Mouse (Mus musculus) liver, embryonic 11.5 days (tissue): ENCODE measurements at regions not wholly inside any gene's neighbourhood (a gene's known extent, or its start where the extent isn't known, plus 50 kb on each side); places are given as distances from the start of the nearest gene placed in this dataset.

Experiments
- ATAC-seq: fragments of 200-750 bp; cut with Nextera tagmentation; replicated peaks from 2 replicates; pipeline ENCODE4 v1.8.0; 2017; ENCODE audit warnings: moderate number of reproducible peaks, mild to moderate bottlenecking, moderate TSS enrichment, moderate library complexity; ENCODE audit not compliant: low FRiP score
- DNase-seq: peaks from one replicate; pipeline ENCODE4 v3.0.0-alpha.2; 2017; ENCODE audit warnings: low spot score
- H3K27ac ChIP-seq: fragments of 300-500 bp; sonication (generic); 2 replicates; pipeline ENCODE4 v1.5.1; 2014; ENCODE audit warnings: mild to moderate bottlenecking, low read depth, low read length, control low read depth
- H3K27me3 ChIP-seq: fragments of 300-500 bp; sonication (generic); replicated peaks from 2 replicates; pipeline ENCODE4 v1.6.1; 2014; ENCODE audit warnings: low read length, mixed read lengths; ENCODE audit not compliant: control insufficient read depth, insufficient read depth
- H3K36me3 ChIP-seq: fragments of 300-500 bp; sonication (generic); 2 replicates; pipeline ENCODE4 v1.6.1; 2014; ENCODE audit warnings: mild to moderate bottlenecking, low read length, moderate library complexity, mixed read lengths; ENCODE audit not compliant: control insufficient read depth, insufficient read depth
- H3K4me1 ChIP-seq: fragments of 300-500 bp; sonication (generic); replicated peaks from 2 replicates; pipeline ENCODE4 v1.6.1; 2014; ENCODE audit warnings: low read length, mixed read lengths; ENCODE audit not compliant: control insufficient read depth, insufficient read depth
- H3K4me2 ChIP-seq: fragments of 300-500 bp; sonication (generic); 2 replicates; pipeline ENCODE4 v1.6.1; 2014; ENCODE audit warnings: mild to moderate bottlenecking, control low read depth, moderate library complexity
- H3K4me3 ChIP-seq: fragments of 300-500 bp; sonication (generic); 2 replicates; pipeline ENCODE4 v1.5.1; 2014; ENCODE audit warnings: low read depth, low read length, control low read depth
- H3K9ac ChIP-seq: fragments of 300-500 bp; sonication (generic); 2 replicates; pipeline ENCODE4 v1.6.1; 2014; ENCODE audit warnings: low read depth, low read length, control low read depth
- H3K9me3 ChIP-seq: fragments of 300-500 bp; sonication (generic); 2 replicates; pipeline ENCODE4 v1.6.1; 2016; ENCODE audit warnings: low read length, inconsistent platforms, mixed read lengths; ENCODE audit not compliant: control insufficient read depth
- WGBS: fragments of 180-500 bp; shearing (Covaris S2); extraction: QIAGEN DNeasy Blood & Tissue Kit; methylation state at CpG from one replicate; pipeline ENCODE4 v1.1.7; 2014; 5-methylcytosine and 5-hydroxymethylcytosine counted together

DNA sequence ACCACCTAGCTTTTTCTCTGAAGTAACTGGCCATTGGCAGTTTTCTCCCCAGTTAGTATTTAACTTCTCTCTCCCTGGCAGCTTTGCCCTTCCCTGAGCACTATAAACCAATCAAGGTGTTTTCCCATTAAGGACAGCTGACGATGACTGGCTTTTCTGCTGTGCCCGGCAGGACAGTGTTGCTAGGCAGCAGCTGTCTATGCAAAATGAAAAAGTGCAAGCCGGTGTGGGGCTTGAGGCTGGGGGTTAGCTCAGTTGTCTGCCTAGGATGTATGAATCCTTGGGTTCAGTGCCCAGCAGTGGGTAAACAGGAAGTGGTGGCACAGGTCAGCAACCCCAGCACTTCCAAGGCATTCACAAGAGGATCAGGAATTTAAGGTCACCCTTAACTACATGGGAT is 60.9 kb upstream of the Klf4 start:
- Histone ChIP-seq H3K4me3 (no peak overlapping the region), H3K27ac (no peak overlapping the region), H3K36me3 (no peaks in the 10 kb centered on the region), H3K27me3 (no peaks in the 10 kb centered on the region), H3K4me1 (no peaks in the 10 kb centered on the region), H3K9me3 (no peaks in the 10 kb centered on the region), H3K9ac (no peak overlapping the region), H3K4me2 (no peak overlapping the region)
- no peak for DNase-seq
- WGBS: 45% methylated on average over 3 of the region's 3 CpGs
- no peak for ATAC-seq

DNA sequence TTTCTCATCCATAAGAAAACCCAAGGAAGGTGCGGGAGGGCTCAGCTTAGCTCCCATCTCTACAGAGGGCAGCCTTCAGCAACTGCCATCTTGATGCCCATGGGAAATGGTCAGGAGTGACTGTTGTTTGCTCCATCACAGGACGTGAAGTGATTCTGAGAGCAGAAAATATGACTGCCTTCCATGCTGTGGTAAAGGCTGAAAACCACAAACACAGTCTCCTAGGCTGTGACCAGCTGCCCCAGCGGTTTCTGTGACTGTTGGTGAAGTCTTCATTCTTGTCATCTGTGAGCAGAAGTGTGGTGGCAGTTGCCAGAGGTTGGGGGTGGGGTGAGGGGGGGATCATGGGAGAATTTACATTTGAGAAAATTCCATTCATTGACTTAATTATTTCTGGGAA is 53.9 kb upstream of the Klf4 start:
- ATAC-seq: no peak
- Histone ChIP-seq H3K27me3 (peaks cover 3% of the 10 kb centered on the region; the same call in 1 of the 2 replicates), H3K4me2 (no peak overlapping the region), H3K9me3 (no peaks in the 10 kb centered on the region), H3K9ac (no peak overlapping the region), H3K4me1 (no peaks in the 10 kb centered on the region), H3K27ac (no peak overlapping the region), H3K36me3 (no peaks in the 10 kb centered on the region), H3K4me3 (no peak overlapping the region)
- DNase-seq: no peak
- WGBS: 58% methylated on average over 3 of the region's 3 CpGs

DNA sequence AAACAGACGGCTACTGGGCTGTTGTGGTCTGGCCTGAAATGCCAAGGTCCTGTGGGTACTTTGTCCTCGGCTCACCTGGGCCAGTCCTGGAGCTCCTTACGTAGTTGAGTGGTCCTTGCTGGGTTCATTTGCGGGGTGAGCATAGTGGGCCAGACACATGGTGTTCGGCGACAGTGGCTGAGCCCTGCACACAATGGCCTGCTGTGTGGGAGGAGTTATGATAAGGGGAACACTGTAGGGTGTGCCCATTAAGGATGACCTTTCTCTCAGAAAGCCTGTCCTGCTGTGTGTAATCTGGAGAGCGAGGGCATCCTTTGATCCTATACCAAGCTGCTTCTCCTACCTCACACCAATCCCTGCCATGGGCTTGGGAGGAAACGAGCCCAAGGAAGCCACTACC is 51.3 kb upstream of the Klf4 start:
- Histone ChIP-seq H3K4me1 (no peaks in the 10 kb centered on the region), H3K9me3 (no peaks in the 10 kb centered on the region), H3K36me3 (no peaks in the 10 kb centered on the region), H3K9ac (no peak overlapping the region), H3K27me3 (peaks cover 3% of the 10 kb centered on the region; the same call in 1 of the 2 replicates), H3K4me3 (no peak overlapping the region), H3K4me2 (no peak overlapping the region), H3K27ac (no peak overlapping the region)
- WGBS: 63% methylated on average over 8 of the region's 8 CpGs
- ATAC-seq (no peak), DNase-seq (no peak)
